Mouse (Mus musculus) megakaryocyte progenitor cell, adult 5-6 weeks (primary cell): Measurements from ENCODE around the gene Gata5. TPM values are rescaled to one million over a fixed set of nuclear protein-coding genes. Genes with fewer than 3 reads are reported as not detected.

Source experiments
- ATAC-seq: replicated peaks from 2 replicates; pipeline ENCODE4 v1.8.0; 2016; ENCODE audit warnings: mild to moderate bottlenecking, moderate TSS enrichment, inconsistent platforms; ENCODE audit not compliant: poor library complexity
- total RNA-seq, 2 experiments: library from RNA; stranded (forward) in 1 of 2; stranded (reverse) in 1 of 2; fragments of 157-497, 149-512 nt in 1 of 2; fragments of 200-1000 nt in 1 of 2; gene quantifications; 2 replicates each; pipeline versions ENCODE4 v1.2.3 to v1.2.4; 2015 to 2017

Gata5 gene
- total RNA-seq, 2 experiments from 2014 or later: not detected

GRCm38 (mm10) chr2:180311147-180311546 lies 23.4 kb downstream of the Gata5 start:
- no peak for ATAC-seq

DNA sequence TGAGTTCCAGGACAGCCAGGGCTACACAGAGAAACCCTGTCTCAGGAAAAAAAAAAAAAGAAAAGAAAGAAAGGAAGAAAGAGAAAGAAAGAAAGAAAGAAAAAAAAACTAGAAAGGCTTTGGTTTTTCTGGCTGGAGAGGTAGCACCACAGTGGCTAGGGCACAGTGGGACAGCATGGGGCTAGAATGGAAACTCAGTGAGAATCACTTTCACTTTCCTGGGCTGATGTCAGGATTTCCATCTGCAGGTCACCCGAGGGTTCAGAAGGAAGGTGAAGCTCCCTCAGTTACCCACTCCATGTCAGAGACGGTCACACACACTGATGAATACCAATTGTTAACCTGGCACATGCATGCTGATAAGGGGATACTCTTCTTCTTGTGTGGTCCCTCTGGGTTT lies 26.8 kb downstream of the Gata5 start:
- ATAC-seq: no peak

GRCm38 (mm10) chr2:180306423-180307168 lies 27.9 kb downstream of the Gata5 start:
- ATAC-seq: no peak

DNA sequence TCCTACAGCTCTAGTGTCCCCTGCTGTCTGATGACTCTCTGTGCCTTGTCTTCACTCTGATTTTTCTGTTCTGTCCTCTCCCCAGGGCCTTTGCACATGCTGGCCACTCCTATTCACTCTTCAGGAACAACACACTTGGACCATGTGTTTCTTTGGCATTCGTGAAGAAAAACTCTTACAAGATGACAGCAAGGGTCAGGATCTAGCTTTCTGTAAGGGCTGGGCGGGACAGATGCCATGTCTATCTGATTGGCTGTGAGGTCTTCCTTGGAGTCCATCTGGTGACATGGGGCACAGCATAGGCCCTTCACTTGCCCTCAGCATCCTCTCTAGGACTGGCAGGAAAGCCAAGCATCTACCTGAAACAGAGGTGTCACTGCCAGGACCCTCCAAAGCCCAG lies 28.5 kb downstream of the Gata5 start:
- ATAC-seq: no peak

DNA sequence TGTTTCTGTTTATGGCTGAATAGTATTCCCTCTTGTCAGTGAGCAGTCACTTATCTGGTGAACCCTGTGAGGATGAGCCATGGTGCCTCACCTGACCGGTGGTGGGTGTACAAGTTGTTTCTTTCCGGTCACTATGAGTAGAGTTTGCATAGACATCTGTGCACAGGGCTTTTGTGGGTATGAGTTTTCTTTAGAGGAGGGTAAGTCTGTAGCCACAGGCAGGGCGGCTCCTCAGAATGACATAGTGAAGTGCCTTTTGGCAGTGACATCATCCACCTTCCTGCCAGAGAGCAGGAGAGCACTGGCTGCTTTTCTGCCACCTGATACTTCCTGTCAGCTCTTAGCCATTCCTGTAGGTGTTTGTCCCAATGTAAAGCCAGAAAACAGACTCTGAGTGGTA lies 29.0 kb downstream of the Gata5 start:
- ATAC-seq: no peak

- no peak for ATAC-seq
Measured at GRCm38 (mm10) chr2:180304554-180304953, 29.9 kb downstream of the Gata5 start.

GRCm38 (mm10) chr2:180303468-180303867 lies 31.0 kb downstream of the Gata5 start:
- ATAC-seq: no peak

- no peak for ATAC-seq
Measured at GRCm38 (mm10) chr2:180302201-180302600, 32.3 kb downstream of the Gata5 start.

DNA sequence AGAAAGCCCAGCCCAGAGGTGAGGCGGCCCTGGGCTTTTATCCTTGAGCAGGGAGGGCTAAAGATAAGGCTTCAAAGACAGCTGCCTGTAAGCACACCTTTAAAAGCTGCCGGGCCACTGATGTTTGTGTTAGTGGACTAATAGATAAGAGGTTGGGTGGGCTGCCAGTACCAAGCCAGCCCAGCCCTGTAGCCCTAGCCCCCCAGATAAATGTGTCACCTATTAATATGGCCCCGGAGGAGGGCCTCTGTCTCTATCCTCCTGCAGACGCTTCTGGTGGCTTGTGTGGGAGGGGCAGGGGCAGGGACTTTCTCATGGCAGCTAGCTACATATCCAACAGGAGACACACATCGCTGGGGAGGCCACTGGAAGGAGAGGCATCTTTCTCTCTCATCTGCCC lies 33.7 kb downstream of the Gata5 start:
- no peak for ATAC-seq

DNA sequence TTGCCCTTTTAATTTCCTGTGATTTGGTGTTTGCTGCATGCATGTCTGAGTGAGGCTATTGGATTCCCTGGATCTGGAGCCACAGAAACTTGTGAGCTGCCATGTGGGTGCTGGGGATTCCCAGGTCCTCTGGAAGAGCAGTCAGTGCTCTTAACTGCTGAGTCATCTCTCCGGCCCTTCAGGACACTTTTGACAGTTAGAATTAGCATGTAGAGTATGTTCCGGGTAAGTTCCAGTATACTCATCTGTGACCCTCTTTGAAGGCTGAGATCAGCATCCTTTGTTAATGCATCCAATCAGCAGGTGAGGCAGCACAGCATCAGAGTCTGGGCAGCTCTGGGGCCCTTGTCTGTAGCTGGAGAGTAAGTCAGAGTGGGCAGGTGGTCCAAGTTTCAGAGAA lies 34.2 kb downstream of the Gata5 start:
- ATAC-seq: no peak

DNA sequence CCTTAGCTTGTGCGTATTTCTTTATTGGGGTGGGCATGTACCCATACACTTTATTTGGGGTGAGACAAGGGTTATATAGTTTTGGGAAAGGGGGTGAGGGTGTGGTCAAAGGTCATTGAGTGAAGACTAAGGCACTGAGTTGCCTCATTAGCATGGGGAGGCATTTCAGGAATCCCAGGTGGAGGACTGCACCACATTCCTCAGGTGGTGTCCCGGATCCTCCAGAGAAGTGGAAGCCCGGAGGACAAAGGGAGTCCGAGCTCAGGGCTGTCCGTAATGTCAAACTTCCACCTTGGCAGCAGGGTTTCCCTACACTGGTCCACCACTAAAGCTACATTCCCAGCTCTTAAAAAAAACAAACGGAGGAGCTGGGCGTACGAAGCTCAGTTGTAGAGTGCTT lies 41.6 kb downstream of the Gata5 start:
- no peak for ATAC-seq

DNA sequence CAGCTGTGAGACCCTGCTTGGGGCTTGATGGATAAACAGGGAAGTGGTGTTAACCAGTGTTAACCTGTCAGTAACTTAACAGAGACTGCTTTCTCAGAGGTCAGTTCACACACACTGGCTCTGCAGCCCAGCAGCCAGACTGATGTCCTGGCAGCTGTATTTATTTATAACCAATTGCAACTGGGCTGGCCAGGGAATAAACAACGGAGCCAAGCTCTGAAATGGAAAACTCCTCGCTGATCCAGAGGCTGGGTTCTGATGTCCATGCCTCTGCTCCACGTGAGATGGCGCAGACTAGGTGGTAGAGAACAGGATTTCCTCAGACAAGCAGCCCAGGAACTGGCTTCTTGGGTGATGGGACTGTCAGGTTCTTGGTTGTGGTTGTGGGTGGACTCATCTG lies 42.5 kb downstream of the Gata5 start:
- no peak for ATAC-seq

DNA sequence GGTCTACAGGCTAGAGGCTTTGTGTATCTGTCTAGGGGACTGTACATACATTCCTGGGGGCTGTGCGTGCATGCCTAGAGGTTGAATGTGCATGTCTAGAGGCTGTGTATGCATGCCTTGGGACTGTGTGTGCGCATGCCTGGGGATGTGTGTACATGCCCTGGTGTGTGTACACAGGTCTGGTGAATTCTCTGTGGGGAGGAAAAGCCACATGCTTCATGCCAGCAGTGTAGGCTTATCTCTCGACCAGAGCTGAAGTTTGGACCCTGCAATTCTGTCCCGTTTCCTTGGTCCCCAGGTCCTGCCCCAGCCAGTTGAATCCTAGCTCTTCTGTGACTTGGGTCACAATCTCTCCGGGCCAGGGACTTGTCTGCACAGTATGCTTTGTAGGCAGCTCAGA lies 42.9 kb downstream of the Gata5 start:
- ATAC-seq: no peak

- no peak for ATAC-seq
Measured at GRCm38 (mm10) chr2:180290503-180290902, 44.0 kb downstream of the Gata5 start.

DNA sequence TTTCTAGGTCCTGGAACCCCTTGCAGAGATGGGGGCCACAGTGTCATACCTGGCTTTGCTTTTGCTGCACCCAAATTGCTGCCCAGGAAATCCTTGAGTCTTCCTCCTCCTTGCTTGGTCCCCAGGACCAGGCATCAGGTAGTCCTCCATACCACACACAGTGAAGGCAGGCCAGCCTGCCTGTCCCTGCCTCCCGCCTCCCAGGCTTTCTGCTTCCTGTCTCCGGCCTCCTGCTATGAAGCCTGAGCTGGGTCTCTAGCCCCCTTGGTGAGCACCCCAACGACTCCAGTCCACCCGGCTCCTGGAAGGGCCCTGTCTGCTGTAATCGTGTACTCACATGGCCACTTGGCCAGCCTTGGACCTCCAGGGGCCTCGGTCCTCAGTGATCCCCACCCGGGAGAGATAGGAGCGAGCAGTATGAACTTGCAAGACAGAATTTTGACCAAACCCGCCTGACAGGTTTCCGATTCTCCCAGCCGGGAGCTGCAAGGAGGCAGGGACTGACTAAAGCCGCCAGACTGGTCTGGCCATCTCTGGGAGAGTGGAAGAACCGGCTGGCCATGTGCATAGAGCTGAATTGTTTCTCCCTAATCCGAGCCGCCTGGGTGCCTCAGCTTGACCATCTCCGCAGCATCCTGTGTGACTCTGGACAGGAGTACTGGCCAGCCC lies 44.9 kb downstream of the Gata5 start, which contains the start of gene Rbbp8nl:
Gene Rbbp8nl (minus strand): TSS at position 440 of the 669 bp plus-strand sequence.
- no peak for ATAC-seq

DNA sequence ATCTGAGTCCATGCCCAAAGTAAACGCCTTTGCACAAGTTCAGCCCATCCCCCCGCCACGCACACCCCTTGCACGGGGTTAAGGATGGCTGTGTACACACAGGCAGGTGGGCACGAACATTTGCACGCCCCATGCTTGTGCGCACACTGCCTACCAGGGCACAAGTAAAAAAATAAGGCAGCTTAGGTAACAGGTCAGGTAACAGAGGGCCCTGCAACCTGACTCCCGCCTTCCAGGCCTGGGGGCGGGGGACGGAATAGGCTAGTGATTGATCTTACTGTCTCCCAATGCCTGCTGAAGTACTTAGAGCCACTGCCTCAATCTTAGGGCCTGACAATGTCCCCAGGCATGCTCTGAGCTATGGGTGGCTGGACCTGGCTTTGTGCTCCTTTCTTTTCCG lies 45.5 kb downstream of the Gata5 start:
- no peak for ATAC-seq

GRCm38 (mm10) chr2:180279321-180279720 lies 55.2 kb downstream of the Gata5 start:
- ATAC-seq: no peak

DNA sequence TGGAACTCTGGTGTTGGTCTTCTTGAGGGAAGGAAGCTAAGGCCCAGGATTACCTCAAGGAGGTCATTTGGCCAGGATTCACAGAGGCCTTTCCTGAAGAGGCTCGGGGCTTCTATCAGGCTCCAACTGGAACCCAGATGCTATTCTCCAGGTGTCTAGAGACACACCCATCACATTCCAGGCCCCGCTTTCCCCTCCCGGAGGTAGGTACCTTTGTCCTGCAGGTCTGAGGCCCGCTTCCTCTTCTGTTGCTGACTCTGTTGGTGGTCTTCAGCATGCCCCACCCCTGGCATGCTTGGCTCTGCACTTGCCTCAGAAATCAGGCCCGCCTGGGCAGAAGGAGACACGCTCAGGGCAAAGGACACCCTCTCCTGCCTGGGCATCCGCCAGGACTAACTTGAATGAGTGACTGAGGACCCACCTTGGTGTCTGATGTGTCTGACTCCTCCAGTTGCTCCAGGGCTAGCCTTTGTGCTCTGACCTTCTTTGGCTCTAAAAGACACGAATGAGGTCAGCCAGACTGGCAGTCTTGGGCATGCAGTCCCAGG lies 56.7 kb downstream of the Gata5 start:
- ATAC-seq: no peak

- ATAC-seq: peak; percentile 33
Measured at GRCm38 (mm10) chr2:180276851-180277259, 57.6 kb downstream of the Gata5 start.

DNA sequence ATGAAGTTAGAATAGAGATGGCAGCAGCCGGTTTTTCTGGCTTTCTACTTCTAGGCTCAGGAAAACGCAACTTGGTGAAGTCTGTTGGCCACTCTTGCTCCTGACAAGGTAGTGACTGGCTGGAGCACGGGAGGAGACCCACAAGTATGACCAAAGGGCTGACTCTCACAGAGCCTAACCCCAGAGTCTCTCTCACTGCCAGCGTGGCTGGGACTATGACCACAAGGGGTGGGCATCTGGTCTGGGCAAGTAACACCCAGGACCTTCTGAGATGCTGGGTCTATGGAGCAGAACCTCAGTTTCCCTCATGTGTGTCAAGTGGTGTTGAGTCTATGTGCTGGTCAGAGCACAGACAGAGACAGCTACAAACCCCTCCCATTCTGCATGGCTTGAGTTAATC lies 58.1 kb downstream of the Gata5 start:
- no peak for ATAC-seq

DNA sequence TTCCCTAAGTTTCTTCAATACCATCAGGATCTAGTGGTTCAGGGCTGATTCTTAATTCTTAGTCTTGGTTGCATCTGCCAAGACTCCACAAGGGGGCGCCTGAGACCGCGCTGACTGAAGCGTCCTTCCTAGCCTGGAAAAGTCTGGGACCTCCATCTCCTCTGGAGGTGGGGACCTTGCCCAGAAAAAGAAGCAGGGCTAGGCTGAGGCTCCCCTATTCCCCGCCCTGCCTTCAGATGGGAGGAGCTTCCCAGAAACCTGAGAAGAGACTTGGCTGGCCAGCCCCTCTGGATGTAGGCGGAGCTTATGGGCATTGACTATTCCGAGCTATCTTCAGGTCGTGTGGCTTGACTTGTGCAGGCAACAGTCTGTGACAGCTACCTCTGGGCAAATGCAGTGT lies 58.7 kb downstream of the Gata5 start:
- ATAC-seq: peak; percentile 36
